Mouse (Mus musculus) urinary bladder, adult 18-20 months (tissue): ENCODE data around the gene Mipol1.
"Not testable (repeated sequence)": the region's sequence is repeated elsewhere in the genome, so short reads cannot be mapped to it uniquely, and the experiment has no call there.

Experiments
- DNase-seq, 2 experiments: peaks; one replicate each; pipeline ENCODE4 v3.0.0; 2022; ENCODE audit warnings: low spot score in 2 of 2, mixed read lengths in 2 of 2

Gene Mipol1

DNA sequence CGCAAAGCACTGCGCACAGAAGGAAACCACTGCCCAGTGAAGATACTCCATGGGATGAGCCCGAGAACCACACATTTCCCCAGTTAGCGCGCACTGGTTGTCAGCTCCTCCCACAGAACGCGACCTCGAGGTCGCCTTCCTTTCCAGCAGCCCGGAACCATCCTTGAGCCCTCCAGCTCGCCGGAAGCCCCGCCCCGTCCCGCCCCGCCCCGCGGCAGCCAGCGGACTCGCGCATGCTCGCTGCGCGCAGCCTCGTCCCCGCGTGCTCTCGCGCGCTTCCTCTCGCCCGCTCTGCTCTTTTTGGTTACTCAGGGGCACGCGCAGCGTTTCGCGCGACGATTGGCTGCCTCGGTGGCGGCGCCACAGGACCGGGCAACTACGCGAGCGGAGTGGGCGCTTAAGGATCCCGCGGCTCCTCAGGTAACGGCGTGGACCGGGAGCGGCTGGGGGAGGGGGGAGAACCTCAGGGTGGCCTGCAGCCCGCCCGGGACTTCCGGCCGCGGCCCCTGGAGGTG is at the start of gene Mipol1, which contains the start of gene Prps1l3:
Mipol1 (plus strand) TSS at position 236 of the 515 bp plus-strand sequence.
Prps1l3 (plus strand) TSS at position 221 of the 515 bp plus-strand sequence.
- peak; percentile 74 to 88 for DNase-seq

GRCm38 (mm10) chr12:57184401-57185147 is 45.7 kb upstream of the Mipol1 start:
- no peak for DNase-seq

- DNase-seq: no peak
These were observed 44.8 kb upstream of the Mipol1 start for GRCm38 (mm10) chr12:57185475-57185874.

- DNase-seq: no peak
These were observed 44.1 kb upstream of the Mipol1 start for GRCm38 (mm10) chr12:57186126-57186525.

DNA sequence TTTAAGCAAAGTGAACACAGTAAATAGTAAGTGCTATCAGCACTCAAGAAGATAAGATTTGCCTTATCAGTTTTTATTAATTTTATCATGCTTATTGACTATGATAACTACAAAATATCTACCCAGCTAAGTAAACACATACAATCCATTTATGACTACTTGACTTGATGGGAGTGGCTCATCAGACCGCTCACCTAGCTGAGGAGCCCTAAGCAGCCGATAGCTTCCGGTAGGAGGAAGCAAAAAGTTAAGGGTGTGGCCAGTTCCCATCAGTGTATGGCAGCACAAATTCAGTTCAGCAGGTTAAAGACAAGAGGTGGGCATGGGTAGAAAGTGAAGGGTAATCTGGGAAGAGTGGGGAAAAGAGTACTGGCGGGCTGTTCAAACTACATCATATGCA is 43.2 kb upstream of the Mipol1 start:
- no peak for DNase-seq

DNA sequence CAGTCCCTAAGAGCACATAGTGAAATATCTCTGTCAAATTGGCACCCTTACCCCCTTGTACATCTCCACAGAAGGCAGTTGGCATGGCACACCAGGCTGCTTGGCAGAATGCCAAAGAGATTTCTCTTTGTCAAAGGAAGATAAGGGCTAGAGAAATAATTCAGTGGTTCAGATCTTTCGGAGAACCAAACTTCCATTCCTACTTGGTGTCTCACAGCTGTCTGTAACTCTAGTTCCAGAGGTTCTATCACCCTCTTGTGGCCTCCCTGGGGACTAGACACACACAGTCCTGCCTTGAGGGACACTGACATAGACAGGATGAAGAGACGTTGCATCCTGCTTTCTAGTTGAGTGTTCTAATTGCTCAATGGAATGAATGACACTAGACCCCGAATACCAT is 35.6 kb upstream of the Mipol1 start:
- no peak for DNase-seq

GRCm38 (mm10) chr12:57196286-57196607 is 34.0 kb upstream of the Mipol1 start:
- DNase-seq: no peak

GRCm38 (mm10) chr12:57196608-57197362 is 33.4 kb upstream of the Mipol1 start:
- peak; percentile 8 to 48 for DNase-seq

DNA sequence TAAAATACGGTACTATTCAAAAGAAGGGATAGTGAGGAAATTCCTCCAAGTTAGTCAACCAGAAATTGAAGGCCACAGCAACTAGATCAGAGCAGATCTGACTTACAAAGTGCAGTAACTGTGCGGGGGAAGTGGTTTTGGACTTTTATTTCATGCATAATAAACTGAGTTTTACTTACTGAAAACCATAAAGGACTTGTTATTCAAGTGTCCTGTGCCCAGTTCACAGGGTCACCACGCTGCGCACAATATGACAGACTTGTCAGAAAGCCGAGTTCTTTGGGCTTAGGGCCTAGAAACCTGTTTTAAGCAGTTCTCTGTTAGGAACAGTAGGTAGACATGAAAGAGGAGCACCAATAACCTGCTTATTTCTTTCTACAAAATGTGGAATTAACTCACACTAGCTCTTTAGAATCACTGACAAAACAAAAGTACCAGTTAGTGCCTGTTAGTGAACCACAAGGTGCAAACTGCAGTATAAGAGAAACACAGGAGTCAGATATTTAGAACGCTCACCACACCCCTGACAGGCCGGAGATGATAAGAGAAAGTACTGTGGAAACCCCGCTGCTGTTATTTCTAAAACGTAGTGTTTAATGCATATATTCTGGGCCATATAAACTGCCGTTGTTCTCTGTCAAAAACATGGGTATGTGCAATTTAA is 32.7 kb upstream of the Mipol1 start, which contains the start of gene Slc25a21:
Slc25a21 (minus strand) TSS at position 110 of the 664 bp plus-strand sequence.
- no peak for DNase-seq

DNA sequence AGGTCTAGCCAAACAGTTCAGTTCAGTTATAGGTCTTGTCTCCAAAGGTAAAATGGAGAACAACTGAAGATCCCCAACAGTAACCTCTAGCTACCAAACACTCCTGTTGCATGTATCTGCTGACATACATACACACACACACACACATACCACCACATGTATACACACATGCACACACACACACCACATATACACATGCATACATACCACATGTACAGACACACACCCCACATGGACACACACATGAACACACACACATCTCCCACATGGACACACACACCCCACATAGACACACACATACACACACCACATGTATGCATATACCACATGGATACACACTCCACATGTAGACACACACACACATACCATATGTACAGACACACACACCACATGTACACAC is 32.0 kb upstream of the Mipol1 start:
- no peak for DNase-seq

- no peak for DNase-seq
These were observed 30.8 kb upstream of the Mipol1 start for GRCm38 (mm10) chr12:57199427-57199826.

DNA sequence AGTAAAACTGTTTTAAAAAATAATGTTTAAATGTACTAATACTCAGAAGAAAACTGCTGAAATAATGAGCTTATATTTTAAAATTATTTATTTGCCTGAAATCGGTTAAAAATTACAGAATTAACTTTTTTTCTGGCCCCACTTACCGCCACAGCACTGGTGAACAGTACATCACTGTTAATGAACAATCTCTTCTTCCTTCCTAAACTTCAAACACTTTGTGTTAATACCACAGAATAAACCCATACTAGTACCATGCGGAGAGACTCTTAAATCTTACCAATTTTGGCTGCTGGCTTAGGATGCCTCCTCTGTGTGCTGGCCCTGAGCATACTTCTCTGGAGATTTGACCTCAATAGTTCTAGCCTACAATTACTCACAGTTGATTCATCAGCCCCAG is 28.3 kb upstream of the Mipol1 start:
- no peak for DNase-seq

GRCm38 (mm10) chr12:57204276-57204851 is 25.9 kb upstream of the Mipol1 start:
- DNase-seq: no peak

DNA sequence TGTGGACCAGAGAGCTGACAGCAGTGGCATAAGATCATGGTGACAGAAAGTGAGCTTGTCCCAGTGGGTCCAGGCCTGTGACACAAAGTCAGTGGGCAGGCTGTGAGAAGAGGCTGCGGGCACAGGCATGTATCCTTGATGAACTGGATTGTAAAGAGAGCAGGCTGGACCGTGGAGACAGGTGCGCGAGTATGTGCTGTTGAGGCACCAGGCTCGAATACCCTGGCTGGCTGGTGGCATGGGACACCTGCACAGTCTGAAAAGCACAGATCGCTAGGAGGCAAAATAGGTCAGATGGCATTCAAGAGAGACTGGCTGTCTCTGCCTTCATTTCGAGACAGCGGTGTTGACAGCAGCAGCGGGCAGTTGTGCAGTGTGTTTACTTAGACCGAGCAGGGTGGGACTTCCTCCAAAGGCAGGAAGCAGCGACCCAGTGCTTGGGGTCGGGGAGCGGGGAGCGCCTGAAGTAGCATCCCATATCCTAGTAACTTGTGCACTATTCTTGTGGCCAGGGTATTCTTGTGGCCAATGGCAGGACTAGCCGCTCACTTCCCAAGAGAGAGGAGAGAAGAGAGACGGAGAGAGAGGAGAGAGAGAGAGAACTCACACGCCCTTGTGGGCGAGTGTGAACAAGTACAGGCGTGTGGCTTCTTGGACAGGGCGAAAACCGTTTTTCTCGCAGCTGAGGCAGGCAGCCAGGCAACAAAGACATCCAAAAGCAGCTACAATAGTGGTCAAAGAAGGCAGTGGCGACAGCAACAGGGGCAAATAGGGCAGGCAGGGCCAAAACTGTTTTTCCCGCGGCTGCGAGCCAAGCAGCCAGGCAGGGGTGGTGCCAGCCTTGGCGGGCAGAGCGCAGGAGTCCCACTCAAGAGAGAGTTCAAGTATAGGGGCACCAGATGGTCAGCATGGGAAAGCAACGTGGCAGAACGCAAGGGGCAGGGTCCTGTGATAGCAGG is 18.6 kb upstream of the Mipol1 start:
- peak; percentile 37 to 44 for DNase-seq

GRCm38 (mm10) chr12:57212463-57212862 is 17.8 kb upstream of the Mipol1 start:
- not testable (repeated sequence) for DNase-seq

GRCm38 (mm10) chr12:57226411-57226810 is 3.8 kb upstream of the Mipol1 start:
- DNase-seq: no peak

GRCm38 (mm10) chr12:57227776-57228175 is 2.5 kb upstream of the Mipol1 start:
- DNase-seq: no peak

DNA sequence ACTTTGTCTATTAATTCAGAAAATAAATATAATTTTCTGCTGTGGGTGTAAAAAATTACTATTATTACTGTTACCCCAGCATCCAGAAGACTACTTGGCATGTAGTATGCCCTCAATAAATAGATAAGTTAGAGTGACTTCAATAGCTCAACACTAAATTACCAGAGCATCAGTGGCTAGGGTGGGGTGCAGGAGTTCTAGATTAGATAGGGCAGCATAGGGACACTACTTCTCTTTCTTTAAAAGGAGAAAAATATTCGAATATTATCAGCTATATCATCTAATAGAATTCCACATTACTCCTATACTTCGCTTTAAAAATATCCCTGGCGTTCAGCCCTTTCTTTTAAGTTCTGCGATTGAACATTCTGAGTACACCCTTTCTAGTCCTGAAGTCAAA is 524 bp upstream of the Mipol1 start:
- DNase-seq: no peak

- DNase-seq: no peak
These were observed 1.1 kb downstream of the Mipol1 start for GRCm38 (mm10) chr12:57231085-57231875.

DNA sequence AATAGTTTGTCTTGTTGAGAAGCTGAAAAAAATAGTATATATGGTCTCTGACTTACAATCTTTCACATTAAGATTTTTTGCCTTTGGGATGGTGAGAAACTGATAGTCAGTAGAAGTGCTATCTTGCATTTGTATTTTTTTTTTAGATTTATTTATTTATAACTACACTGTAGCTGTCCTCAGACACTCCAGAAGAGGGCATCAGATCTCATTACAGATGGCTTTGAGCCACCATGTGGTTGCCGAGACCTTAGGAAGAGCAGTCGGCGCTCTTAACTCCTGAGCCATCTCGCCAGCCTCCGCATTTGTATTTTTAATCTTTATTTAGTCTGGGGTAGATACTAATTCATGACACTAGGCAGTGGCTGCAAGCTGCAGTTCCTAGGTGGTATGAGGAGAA is 3.2 kb downstream of the Mipol1 start:
- no peak for DNase-seq
